Mouse (Mus musculus) lung, postnatal 4 days (tissue): ENCODE data around the gene Castor1.

Source experiments
- DNase-seq, 2 experiments: peaks; one replicate each; pipeline ENCODE4 v3.0.0; 2021

Castor1 gene

GRCm38 (mm10) chr11:4207655-4208054 is 10.4 kb upstream of the Castor1 start:
- DNase-seq, result no peak

- DNase-seq, result peak in 1 of 2 experiments; percentile 49
Measured at GRCm38 (mm10) chr11:4209556-4209955, 8.5 kb upstream of the Castor1 start.

- no peak for DNase-seq
Measured at GRCm38 (mm10) chr11:4210786-4211185, 7.2 kb upstream of the Castor1 start.

GRCm38 (mm10) chr11:4213107-4213506 is 4.9 kb upstream of the Castor1 start:
- DNase-seq, result no peak

- no peak for DNase-seq
Measured at GRCm38 (mm10) chr11:4214572-4214971, 3.5 kb upstream of the Castor1 start.

GRCm38 (mm10) chr11:4215061-4215460 is 3.0 kb upstream of the Castor1 start:
- no peak for DNase-seq

GRCm38 (mm10) chr11:4216248-4217000 is 1.6 kb upstream of the Castor1 start:
- peak; percentile 70 to 74 for DNase-seq

GRCm38 (mm10) chr11:4218637-4219036 is 612 bp downstream of the Castor1 start:
- no peak for DNase-seq

- peak; percentile 74 to 82 for DNase-seq
Measured at GRCm38 (mm10) chr11:4219317-4219751, 1.3 kb downstream of the Castor1 start.

GRCm38 (mm10) chr11:4219908-4220307 is 1.9 kb downstream of the Castor1 start:
- no peak for DNase-seq

- peak; percentile 76 to 85 for DNase-seq
Measured at GRCm38 (mm10) chr11:4220443-4221400, 2.7 kb downstream of the Castor1 start.

GRCm38 (mm10) chr11:4222046-4222950 is 4.3 kb downstream of the Castor1 start:
- DNase-seq, result no peak

- DNase-seq, result no peak
Measured at GRCm38 (mm10) chr11:4223393-4224188, 5.6 kb downstream of the Castor1 start.

GRCm38 (mm10) chr11:4224223-4224622 is 6.2 kb downstream of the Castor1 start:
- DNase-seq, result no peak

GRCm38 (mm10) chr11:4226569-4227325 is 8.7 kb downstream of the Castor1 start:
- no peak for DNase-seq

- DNase-seq, result peak in 1 of 2 experiments; percentile 55
Measured at GRCm38 (mm10) chr11:4228463-4228862, 10.4 kb downstream of the Castor1 start.

GRCm38 (mm10) chr11:4229841-4230240 is 11.8 kb downstream of the Castor1 start:
- no peak for DNase-seq

- DNase-seq, result no peak
Measured at GRCm38 (mm10) chr11:4231435-4231834, 13.4 kb downstream of the Castor1 start.

GRCm38 (mm10) chr11:4232644-4233043 is 14.6 kb downstream of the Castor1 start:
- DNase-seq, result peak; percentile 54 to 55

- no peak for DNase-seq
Measured at GRCm38 (mm10) chr11:4235052-4235655, 17.1 kb downstream of the Castor1 start.
